Mouse (Mus musculus) embryonic fibroblast, embryonic 13.5 days (primary cell): ENCODE measurements around the gene Cul7. TPM values are rescaled to one million over a fixed set of nuclear protein-coding genes. Genes with fewer than 3 reads are reported as not detected.

ENCODE experiments used
- H3K27ac ChIP-seq: 2 replicates; pipeline ENCODE4 v1.5.1; 2012; ENCODE audit warnings: low read length, control low read depth, inconsistent platforms; ENCODE audit not compliant: insufficient read depth
- H3K4me1 ChIP-seq: 2 replicates; pipeline ENCODE4 v1.6.1; 2011; ENCODE audit warnings: low read length; ENCODE audit not compliant: control insufficient read depth, insufficient read depth
- H3K4me3 ChIP-seq: 2 replicates; pipeline ENCODE4 v1.5.1; 2011; ENCODE audit warnings: mild to moderate bottlenecking, control low read depth, low read length; ENCODE audit not compliant: insufficient read depth
- CTCF ChIP-seq: IDR thresholded peaks from 2 replicates; pipeline ENCODE4 v1.5.1; 2011; ENCODE audit warnings: mild to moderate bottlenecking, control low read depth, low read length, moderate library complexity, borderline replicate concordance; ENCODE audit not compliant: insufficient read depth
- POLR2A ChIP-seq: IDR thresholded peaks from 2 replicates; pipeline ENCODE4 v1.6.1; 2011; ENCODE audit warnings: low read depth, mild to moderate bottlenecking, control low read depth, low read length, moderate library complexity
- polyA plus RNA-seq: library from polyadenylated mRNA; stranded (reverse); fragments of >200 nt; gene quantifications from 2 replicates; pipeline ENCODE4 v1.2.4, GENCODE M21; 2011; ENCODE audit warnings: low read depth; ENCODE audit not compliant: missing spikeins, insufficient read length

Gene Cul7
- polyA plus RNA-seq, 1 experiment = 63.6 TPM

DNA sequence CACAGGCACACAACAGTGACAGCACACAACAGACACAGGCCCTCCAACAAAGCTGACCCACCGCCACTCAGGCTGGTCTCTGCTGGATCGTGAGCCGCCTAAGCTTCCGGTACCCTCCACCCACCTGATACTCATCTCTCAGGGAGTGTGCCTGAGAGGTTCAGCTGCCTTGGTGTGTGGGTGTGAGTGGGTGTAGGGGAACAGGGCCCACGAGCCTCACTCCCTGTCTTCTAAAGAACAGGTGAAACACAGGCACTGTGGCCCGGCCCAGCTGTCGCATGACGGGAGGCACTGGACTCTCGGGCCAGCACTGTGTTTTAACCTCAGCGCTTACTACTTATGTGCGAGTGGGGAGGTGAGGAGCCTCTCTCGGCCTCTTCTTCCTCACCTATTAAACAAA lies 52.0 kb downstream of the Cul7 start:
- TF ChIP-seq CTCF = no peak
- Histone ChIP-seq H3K27ac (no peak overlapping the region), H3K4me3 (no peak overlapping the region), H3K4me1 (peaks cover 11% of the 10 kb centered on the region)

DNA sequence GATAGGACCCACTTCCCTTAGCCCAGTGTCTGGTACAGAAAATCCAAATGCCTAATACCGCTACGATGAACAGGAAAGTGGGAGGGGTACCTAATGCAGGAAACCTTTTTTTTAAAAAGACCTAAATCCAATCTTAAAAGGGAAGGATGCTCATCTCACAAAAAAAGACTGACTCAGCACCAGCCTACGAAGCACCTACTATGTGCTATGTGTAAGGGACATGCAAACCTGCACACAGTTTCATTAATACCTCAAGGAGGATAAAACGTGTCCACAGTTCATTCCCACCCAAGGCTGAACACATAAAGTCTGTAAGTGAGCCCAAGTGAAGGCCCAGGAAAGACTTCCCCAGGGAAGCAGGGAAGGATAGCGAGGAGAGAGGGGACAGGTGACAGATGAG lies 52.4 kb downstream of the Cul7 start:
- no peak for TF ChIP-seq CTCF
- TF ChIP-seq POLR2A = no peak
- Histone ChIP-seq H3K4me3 (no peak overlapping the region), H3K4me1 (peaks cover 11% of the 10 kb centered on the region), H3K27ac (no peak overlapping the region)

DNA sequence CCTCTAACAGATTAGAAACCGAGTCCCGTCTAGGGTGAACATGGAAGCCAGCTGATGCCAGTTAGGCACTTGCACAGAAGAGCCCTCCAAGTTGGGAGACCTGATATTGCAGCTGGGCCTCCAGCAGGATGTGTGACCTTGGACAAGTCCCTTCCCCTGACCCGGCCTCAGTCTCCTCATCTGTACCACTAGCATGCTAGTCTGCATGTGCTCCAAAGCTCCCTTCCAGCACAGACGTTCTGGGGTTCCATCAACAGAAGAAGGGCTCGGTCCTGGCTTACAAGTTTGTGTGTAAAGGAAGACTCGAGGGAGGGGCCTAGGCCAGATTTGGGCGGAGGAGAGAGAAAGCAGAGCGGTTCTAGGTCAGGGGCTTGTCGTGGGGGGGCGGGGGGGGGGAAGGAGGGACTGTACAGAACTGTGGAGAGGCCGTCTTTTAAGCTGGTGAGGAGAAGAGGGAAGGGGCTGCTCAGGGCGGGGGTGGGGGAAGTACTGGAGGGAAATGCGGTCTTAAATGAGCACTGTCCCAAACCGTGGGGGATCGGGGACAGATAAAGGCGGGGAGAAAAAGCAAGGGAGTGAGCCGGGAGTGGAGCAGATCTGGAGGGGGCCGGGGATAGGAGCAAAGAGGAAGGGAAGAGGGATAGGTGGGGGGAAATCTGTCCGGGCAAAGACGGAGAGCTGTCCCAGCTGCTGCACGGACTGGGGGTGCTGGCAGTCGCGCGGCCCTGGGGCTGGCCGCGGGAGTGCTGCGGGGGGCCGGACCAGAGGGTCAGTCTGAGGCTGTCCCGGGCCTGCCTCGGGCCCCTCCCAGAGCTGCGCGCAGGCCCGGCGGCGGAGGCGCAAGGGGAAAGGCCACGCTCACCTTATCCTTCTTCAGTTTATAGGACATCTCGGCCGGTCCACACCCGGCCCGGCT lies 54.1 kb downstream of the Cul7 start:
- Histone ChIP-seq H3K4me1 (peaks cover 2% of the 10 kb centered on the region; the same call in 1 of the 2 replicates), H3K4me3 (peak overlapping the region; percentile 65), H3K27ac (peak overlapping the region; percentile 66)
- no peak for TF ChIP-seq POLR2A
- no peak for TF ChIP-seq CTCF

DNA sequence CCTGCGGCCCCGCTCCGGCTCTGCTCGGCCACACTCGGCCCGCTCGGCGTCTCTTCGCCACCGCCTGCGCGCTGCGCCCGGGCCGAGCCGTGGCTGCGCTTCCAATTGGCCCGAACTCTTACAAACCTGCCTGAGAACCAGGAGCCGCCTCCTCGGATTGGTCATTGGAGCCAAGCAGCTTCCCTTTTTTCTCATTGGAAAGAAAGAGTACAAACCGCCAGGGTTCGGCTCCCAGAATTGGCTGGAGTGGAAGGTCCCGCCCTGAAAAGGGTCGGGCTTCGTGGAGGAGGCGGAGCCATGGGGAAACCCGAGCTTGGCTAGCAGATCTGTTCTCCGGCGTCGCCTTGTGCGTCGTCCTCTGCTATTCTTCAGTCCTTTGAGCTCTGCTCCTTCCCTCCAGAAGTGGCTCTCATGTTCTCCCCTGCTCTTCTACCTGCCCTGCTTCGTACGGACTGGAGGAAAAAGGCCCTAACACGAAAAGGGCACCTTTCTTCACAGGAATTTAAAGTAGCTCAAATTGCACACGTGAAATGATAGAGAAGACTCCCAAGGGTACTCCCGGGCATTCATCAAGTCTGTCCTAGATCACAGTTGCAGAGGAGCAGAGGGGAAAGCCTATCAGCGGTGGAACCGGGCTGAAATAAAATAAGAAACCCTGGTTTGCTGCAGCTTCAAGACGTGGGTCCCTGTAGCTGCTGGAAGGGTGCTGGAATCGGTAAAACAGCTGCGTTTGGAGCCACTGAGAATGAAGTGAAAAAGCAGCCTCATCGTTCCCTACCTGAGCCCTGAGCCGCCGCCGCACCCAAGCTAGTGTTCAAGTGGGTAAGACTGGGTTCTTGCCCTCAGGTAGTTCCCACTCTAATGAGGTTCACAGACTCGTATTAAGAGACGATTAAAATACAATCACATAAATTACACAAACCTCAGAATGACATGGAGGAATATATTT lies 55.0 kb downstream of the Cul7 start, which contains the start of gene Ppp2r5d:
Gene Ppp2r5d, minus strand, starts transcription at position 225 of the 949 bp plus-strand sequence.
- Histone ChIP-seq H3K4me3 (peak within 1 kb of the TSS; percentile 65), H3K27ac (peak within 1 kb of the TSS; percentile 66), H3K4me1 (0 out of 2 replicates have a peak, but pooled peaks cover 2% of the 10 kb centered on the region)
- TF ChIP-seq CTCF (no peak), POLR2A (peak; percentile 93)

DNA sequence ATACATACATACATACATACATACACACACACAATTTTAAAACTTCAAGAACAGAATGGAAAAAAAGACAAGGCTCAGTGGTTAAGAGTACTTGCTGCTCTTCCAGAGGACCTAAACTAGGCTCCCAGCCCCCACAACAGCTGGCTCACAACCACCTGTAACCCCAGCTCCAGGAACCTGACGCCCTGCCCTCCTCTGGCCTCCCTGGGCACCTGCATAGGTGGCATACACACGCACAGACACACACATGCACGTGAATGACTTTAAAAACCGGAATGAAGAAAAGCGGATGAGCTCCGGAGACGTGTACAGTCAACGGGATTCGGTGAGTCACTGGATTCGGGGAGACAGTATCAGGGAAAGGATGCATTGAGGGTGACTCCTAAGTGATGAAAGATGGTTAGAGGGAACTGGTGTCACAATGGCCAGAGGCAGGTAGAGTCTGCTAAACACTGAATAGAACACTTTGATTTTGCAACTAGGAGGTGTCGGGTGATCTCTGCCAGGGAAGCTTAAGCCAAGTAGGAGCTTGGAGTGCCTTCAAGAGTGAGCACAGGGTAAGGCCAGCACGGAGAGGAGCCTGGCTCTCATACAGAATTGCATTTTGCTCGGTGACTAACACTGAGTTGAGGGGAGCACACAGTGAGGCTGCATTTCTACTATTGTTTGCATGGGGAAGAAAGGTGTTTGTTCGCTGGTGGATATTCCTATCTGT lies 56.4 kb downstream of the Cul7 start:
- H3K4me1 ChIP-seq = 0 out of 2 replicates have a peak, but pooled peaks cover under 1% of the 10 kb centered on the region
- H3K4me3 ChIP-seq = no peak overlapping the region
- no peak overlapping the region for H3K27ac ChIP-seq
- TF ChIP-seq POLR2A (no peak), CTCF (no peak)

DNA sequence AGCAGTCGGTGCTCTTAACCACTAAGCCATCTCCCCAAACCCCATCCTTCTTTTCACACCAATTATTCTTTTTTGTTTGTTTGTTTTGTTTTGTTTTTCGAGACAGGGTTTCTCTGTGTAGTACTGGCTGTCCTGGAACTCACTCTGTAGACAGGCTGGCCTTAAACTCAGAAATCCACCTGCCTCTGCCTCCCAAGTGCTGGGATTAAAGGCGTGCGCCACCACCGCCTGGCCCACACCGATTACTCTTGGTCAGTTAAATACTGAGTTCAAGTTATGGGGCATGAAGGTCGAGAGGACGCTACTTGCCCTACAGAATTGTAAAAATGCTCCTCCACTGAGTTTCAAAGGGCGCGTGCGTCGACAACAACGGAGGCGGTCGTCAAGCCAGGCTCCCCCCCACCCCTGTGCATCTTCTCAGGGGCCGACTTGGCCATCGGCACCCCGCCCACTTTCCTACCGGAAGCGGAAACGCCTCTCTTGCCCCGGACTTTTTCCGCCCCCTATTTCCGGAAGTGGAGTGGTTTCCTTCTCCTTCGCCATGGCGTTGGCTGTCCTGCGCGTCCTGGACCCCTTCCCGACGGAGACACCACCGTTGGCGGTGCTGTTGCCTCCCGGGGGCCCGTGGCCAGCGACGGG lies 60.9 kb downstream of the Cul7 start, which contains the start of gene Pex6:
Gene Pex6, plus strand, starts transcription at position 505 of the 639 bp plus-strand sequence.
- peak within 1 kb of the TSS; percentile 93 for H3K4me3 ChIP-seq
- TF ChIP-seq CTCF (no peak), POLR2A (peak; percentile 80)
- no peaks in the 10 kb centered on the region for H3K4me1 ChIP-seq
- no peak within 1 kb of the TSS for H3K27ac ChIP-seq

DNA sequence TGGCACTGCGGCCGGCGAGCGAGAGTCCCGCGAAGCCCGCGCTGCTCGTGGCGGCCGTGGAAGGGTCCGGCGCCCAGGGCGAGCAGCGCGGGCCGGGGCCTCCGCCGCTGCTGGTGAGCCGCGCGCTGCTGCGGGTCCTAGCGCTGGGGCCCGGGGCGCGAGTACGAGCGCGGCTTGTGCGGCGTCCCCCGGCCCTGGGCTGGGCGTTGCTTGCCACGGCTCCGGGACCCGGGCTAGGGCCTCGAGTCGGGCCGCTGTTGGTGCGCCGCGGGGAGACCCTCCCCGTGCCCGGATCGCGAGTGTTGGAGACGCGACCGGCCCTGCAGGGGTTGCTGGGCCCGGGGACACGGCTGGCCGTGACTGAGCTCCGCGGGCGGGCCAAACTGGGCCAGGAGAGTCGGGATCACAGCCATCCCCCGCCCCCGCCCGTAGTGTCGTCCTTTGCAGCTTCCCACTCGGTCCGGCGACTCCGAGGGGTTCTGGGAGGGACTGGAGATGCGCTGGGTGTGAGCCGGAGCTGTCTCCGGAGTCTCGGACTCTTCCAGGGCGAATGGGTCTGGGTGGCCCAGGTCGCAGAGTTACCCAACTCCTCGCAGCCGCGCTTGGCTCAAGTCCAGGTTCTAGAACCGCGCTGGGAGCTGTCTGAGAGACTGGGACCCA lies 61.6 kb downstream of the Cul7 start:
- peak overlapping the region; percentile 93 for H3K4me3 ChIP-seq
- TF ChIP-seq CTCF = no peak
- no peak for TF ChIP-seq POLR2A
- H3K4me1 ChIP-seq = no peaks in the 10 kb centered on the region
- no peak overlapping the region for H3K27ac ChIP-seq

DNA sequence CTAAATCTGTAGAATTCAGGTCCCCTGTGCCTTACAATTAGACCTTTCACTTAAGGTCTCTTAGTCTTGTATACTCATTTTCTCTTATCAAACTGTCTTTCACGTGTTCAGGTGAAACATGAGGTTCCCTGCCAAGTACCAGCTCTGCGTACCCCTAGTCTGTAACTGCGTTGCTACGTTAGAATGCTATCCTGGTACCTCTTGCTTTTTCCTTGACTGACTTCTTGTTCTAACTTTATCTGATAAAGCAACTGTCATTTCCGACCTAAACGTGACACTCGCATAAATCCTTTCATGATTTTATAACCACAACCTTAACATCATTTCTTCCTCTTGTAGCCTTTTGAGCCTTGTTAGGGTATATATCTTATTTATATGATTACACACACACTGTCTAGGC lies 62.3 kb downstream of the Cul7 start:
- Histone ChIP-seq H3K4me3 (peak overlapping the region; percentile 93), H3K27ac (no peak overlapping the region), H3K4me1 (no peaks in the 10 kb centered on the region)
- TF ChIP-seq POLR2A = no peak
- TF ChIP-seq CTCF = no peak

DNA sequence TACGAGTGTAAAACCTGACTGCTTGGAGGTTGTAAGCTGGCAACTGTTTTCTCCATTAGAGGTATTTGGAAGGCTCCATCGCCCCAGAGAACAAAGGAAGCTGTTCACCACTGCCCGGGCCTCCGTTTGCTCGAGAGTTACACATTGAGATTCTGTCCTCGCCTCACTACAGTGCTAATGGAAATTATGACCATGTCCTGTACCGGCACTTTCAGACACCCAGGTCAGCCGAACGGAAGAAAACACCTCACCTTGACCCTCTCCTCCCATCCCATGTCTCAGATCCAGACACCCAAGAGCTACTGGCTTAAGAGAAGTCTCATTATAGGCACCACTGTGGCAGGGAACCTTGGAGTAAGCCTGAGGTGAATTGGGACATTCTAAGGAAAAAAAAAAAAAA lies 63.7 kb downstream of the Cul7 start:
- no peak overlapping the region for H3K4me3 ChIP-seq
- H3K4me1 ChIP-seq = no peaks in the 10 kb centered on the region
- TF ChIP-seq CTCF (no peak), POLR2A (no peak)
- H3K27ac ChIP-seq = no peak overlapping the region

Other genes with a start within 250 kb of the Cul7 start
- not detected in 2 replicates for gene Crip3, start 221.4 kb upstream of the Cul7 start, polyA plus RNA-seq
- not detected in 2 replicates for gene Slc22a7, start 211.9 kb upstream of the Cul7 start, polyA plus RNA-seq
- gene Ttbk1, start 162.7 kb upstream of the Cul7 start, polyA plus RNA-seq = 0.27 and 0.35 TPM in 2 replicates
- 7.2 and 9.9 TPM in 2 replicates for gene Dnph1, start 153.6 kb upstream of the Cul7 start, polyA plus RNA-seq
- gene Cul9, start 103.9 kb upstream of the Cul7 start, polyA plus RNA-seq = 5.7 and 8.6 TPM in 2 replicates
- gene Srf, start 94.2 kb upstream of the Cul7 start, polyA plus RNA-seq = 50.9 and 61.2 TPM in 2 replicates
- gene Ptk7, start 20.8 kb upstream of the Cul7 start, polyA plus RNA-seq = 145 and 172 TPM in 2 replicates
- gene Klc4, start 4.3 kb upstream of the Cul7 start, polyA plus RNA-seq = 6.5 and 7.2 TPM in 2 replicates
- 33.5 and 45.2 TPM in 2 replicates for gene Mrpl2, start 4.1 kb upstream of the Cul7 start, polyA plus RNA-seq
- 29.9 and 32.3 TPM in 2 replicates for gene Rrp36, start 24.0 kb downstream of the Cul7 start, polyA plus RNA-seq
- gene Mea1, start 28.5 kb downstream of the Cul7 start, polyA plus RNA-seq = 111 and 122 TPM in 2 replicates
- gene Klhdc3, start 30.6 kb downstream of the Cul7 start, polyA plus RNA-seq = 54.6 and 62.1 TPM in 2 replicates
- 57.6 and 72.1 TPM in 2 replicates for gene Ppp2r5d, start 54.8 kb downstream of the Cul7 start, polyA plus RNA-seq
- 11.1 and 13.1 TPM in 2 replicates for gene Pex6, start 61.1 kb downstream of the Cul7 start, polyA plus RNA-seq
- not detected in 2 replicates for gene Gnmt, start 78.8 kb downstream of the Cul7 start, polyA plus RNA-seq
- 29.5 and 29.9 TPM in 2 replicates for gene Cnpy3, start 101.9 kb downstream of the Cul7 start, polyA plus RNA-seq
- not detected in 2 replicates for gene Ptcra, start 113.4 kb downstream of the Cul7 start, polyA plus RNA-seq
- 13.9 and 17.9 TPM in 2 replicates for gene 2310039H08Rik, start 122.3 kb downstream of the Cul7 start, polyA plus RNA-seq
- gene Rpl7l1, start 132.3 kb downstream of the Cul7 start, polyA plus RNA-seq = 115 and 117 TPM in 2 replicates
- 9.4 and 14.0 TPM in 2 replicates for gene Bicral, start 208.1 kb downstream of the Cul7 start, polyA plus RNA-seq
- 11.5 and 16.5 TPM in 2 replicates for gene Tbcc, start 240.3 kb downstream of the Cul7 start, polyA plus RNA-seq